Mouse (Mus musculus) neural tube, embryonic 10.5 days (tissue): ENCODE measurements at regions not wholly inside any gene's neighbourhood (a gene's known extent, or its start where the extent isn't known, plus 50 kb on each side); places are given as distances from the start of the nearest gene placed in this dataset.

ENCODE experiments used
- DNase-seq: peaks from one replicate; pipeline ENCODE4 v3.0.0-alpha.2; 2017; ENCODE audit warnings: low spot score; ENCODE audit errors: extremely low spot score

DNA sequence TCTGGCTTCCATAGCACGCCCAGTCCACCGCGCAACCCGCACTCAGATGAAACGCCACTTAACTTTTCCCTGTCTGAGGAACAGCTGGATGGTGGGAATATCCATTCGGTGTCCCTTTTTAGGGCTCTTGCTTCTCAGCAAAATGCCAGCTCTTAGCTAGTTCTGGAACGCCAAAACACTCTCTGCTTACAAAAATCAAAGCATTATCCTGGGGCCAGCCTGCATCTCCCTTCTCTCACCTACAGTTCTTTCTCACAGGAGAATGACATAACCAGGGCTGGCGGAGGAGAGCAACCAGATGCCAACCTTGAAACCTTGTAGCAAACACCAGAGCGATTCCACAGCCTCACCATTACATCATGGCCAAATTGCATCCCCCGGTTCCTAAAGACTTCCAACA lies 236.4 kb upstream of the Kazn start:
- no peak for DNase-seq

GRCm38 (mm10) chr4:142474626-142475025 lies 235.4 kb upstream of the Kazn start:
- no peak for DNase-seq

- no peak for DNase-seq
Observed at GRCm38 (mm10) chr4:142474018-142474417, 234.8 kb upstream of the Kazn start.

DNA sequence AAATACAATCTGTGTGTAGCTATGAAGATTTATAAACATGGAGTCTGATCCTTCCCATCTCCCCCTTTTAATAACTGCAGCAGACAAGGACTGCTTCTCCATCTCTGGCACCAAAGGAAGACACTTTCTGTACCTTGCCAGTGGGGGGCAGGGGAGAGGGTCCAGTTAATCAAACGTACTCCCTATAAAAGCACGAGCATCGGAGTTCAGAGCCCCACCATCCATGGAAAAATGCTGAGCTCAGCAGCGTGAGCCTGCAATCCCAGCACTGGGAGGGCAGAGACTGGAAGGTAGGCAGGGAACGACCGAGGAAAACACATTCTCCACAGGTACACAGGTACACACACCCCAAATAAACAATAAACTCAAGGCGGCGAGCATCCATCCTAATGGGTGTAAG lies 234.1 kb upstream of the Kazn start:
- DNase-seq, result no peak

- no peak for DNase-seq
Observed at GRCm38 (mm10) chr4:142472332-142472731, 233.1 kb upstream of the Kazn start.

DNA sequence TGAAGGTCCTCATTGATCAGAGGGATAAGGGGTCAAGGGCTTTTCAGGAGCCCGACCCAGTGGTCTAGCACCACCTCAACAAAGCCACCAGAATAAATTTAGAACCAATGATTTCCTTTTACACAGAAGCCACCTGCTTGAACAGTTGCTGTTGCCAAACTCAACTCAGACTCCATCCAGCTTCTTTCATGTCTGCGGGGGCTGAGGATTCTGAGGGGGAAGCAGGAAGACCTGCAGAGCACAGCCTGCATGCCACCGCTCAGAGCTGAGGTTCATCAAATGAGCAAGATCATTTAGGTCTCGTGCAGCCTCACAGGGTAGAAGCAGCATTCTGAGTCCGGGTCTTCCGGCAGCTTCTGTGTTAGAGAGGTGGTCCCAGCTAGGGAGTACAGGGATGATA lies 231.6 kb upstream of the Kazn start:
- DNase-seq, result no peak

- DNase-seq, result no peak
Observed at GRCm38 (mm10) chr4:142467920-142468319, 228.7 kb upstream of the Kazn start.

GRCm38 (mm10) chr4:142465226-142465625 lies 226.0 kb upstream of the Kazn start:
- no peak for DNase-seq

DNA sequence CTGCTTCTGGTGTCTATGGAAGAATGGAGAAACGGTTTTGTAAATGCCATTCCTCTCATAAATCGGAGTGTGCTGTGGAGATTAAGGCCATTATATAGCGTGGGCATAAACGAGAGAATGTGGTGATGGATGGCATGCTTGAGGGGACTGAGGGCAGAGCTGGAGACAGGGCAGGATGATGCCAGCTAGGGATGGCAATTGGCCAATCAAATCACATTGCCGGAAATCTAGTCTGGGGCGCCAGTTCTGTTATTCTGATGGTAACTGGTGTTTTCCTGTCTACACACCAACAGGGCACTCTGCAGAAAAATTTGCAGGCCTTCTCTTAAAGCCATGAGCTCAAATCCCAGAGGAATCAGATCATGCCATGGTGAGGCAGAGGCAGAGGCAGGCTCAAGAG lies 224.9 kb upstream of the Kazn start:
- no peak for DNase-seq

GRCm38 (mm10) chr4:142460468-142461086 lies 221.4 kb upstream of the Kazn start:
- no peak for DNase-seq

GRCm38 (mm10) chr4:142452614-142453013 lies 213.4 kb upstream of the Kazn start:
- no peak for DNase-seq

- DNase-seq, result no peak
Observed at GRCm38 (mm10) chr4:142450884-142451283, 211.7 kb upstream of the Kazn start.

DNA sequence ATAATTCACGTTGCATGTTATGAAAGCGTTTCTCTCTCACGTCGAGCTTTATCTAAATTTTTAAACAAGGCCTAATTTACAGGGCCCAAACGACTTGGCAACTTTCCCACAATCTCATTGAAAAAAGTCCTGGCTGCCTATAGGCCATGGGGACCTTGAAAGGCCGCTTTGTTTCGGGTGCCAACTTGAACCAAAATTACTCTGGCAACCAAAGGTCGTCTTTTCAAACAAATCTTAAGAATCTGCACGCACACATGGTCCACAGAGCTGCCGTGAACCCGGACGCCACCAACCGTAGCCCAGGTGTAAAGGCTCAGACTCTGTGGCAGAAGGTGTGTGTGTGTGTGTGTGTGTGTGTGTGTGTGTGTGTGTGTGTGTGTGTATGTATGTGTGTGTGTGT lies 210.5 kb upstream of the Kazn start:
- DNase-seq, result no peak

DNA sequence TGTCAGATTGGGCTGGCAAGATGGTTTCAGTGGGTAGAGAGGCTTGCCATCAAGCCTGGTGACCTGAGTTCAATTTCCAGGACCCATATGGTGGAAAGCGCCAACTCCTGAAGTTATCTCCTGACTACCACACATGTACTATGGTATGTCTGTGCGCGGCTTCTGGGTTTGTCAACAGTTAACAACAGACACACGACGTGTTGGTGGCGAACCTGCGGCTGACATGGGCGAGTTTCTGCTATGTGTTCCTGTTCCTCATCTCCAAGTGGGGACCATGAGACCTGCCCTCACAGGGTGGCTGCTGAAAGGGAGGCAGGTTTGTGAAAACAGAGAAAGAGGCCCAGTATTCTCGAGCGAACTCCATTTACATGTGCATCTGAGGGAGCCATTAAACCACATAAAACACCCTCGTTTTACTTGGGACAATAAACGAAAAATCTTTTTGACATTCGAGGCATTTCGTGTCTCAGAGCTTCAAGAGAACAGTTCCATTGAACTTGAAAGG lies 210.0 kb upstream of the Kazn start:
- no peak for DNase-seq

GRCm38 (mm10) chr4:142447529-142447928 lies 208.3 kb upstream of the Kazn start:
- no peak for DNase-seq

DNA sequence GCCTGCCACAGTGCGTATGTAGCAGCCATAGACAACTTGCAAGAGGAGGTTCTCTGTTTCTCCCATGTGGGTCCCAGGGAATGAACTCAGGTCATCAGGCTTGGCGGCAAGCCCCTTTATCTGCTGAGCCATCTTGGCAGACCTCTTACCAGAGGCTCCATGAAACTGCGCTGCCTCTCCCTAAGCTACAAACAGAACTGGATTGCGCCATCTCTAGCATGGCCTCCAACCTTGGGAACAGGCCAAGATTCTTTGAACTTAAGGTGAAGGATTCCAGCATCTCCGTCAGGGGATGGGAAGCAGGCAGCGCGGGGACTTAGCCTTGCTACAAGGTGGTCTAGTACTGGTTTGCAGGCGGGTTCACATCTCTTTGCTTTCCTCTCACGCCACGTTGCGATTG lies 201.8 kb upstream of the Kazn start:
- DNase-seq, result no peak

DNA sequence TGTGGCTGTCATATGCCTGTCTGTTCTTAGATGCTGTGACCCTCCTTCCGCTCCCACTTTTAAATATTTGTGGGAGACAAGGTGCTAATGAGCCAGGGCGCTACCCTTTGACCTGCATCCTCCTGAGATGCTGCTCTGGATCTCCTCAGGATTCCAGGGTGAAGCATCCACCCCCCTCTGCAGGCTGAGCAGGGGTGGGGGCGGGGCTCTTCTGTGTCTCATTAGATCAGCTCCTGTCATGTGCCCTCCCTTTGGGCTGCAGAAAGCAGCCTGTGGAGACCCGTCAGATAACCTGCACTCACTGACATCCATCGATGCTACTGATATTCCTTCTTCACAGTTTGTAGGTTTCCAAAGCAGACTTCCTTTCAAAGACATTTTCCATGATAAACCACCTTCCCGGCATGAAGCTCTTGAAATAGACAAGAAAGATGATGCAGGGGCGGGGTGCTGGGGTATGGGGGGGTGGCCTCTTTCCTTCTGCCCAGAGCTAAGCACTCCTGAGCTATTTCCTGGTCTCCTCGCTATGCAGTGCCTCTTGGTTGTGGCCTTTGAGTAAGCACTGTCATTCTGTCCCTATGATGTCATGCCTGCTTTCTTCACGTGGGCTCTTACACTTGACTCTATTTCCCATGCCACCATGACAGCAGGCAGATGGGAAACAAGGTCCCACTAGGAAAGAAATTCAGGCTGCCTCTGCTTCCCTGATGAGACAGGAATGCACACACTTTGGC lies 200.4 kb upstream of the Kazn start:
- DNase-seq, result no peak

DNA sequence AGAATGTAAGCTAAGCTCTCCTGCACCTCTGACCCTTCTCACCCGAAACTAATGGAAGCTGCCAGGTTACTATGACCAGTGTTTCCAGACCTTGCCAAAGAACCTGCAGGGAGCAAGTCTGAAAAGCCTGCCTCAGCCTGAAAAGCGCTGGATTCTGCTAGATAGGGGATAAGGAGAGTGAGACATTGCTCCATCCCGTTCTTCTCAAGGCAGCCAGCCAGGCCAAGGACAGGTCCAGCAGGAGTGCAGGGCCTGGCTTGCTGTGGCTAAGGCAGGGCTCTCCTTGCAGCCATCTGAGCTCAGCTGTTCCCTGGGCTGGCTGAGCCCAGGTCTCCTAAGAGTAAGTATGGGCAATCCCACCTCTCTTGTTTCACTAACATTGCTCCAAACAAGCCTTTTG lies 185.4 kb upstream of the Kazn start:
- no peak for DNase-seq

- DNase-seq, result no peak
Observed at GRCm38 (mm10) chr4:142420427-142420826, 181.2 kb upstream of the Kazn start.

- DNase-seq, result no peak
Observed at GRCm38 (mm10) chr4:142414874-142415273, 175.7 kb upstream of the Kazn start.

DNA sequence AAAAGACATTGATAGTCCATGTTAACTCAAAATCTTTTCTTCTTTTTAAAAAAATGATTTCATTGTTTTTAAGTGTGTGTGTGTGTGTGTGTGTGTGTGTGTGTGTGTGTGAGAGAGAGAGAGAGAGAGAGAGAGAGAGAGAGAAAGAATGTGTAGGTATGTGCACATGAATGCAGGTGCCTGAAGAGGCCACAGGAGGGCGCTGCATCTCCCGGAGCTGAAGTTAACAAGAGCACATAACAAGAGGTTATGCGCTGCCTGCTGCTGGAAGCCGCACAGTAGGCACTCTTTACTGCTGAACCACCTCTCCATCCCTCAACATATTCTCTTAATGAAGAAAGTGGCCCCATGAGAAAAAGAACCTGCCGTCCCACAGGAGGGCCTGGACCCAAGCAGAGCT lies 172.6 kb upstream of the Kazn start:
- DNase-seq, result no peak

- no peak for DNase-seq
Observed at GRCm38 (mm10) chr4:142410596-142411573, 171.7 kb upstream of the Kazn start.
